Mouse (Mus musculus) thymus, adult 2 months (tissue): ENCODE measurements around the gene Itga4.

Experiments
- CTCF ChIP-seq: fragments of 200-500 bp; IDR thresholded peaks from 2 replicates; pipeline ENCODE4 v1.5.1; 2012; ENCODE audit warnings: mild to moderate bottlenecking, control low read depth, low read length, moderate library complexity, borderline replicate concordance; ENCODE audit not compliant: control insufficient read depth, poor library complexity, insufficient read depth; ENCODE audit errors: extremely low read depth
- POLR2A ChIP-seq: fragments of 200-500 bp; IDR thresholded peaks from 2 replicates; pipeline ENCODE4 v1.6.1; 2012; ENCODE audit warnings: mild to moderate bottlenecking, low read length, control low read depth, moderate library complexity; ENCODE audit not compliant: control insufficient read depth, poor library complexity, insufficient read depth; ENCODE audit errors: extremely low read depth

- no peak for TF ChIP-seq POLR2A
- no peak for TF ChIP-seq CTCF
Observed at GRCm38 (mm10) chr2:79307549-79307948, 52.3 kb downstream of the Itga4 start.
